Comparison of ENCODE assay signal across 12 mouse cellular contexts in genomic region chr12:111945765-111946655, GRCm38 (mm10). TPM values are rescaled to one million over a fixed set of nuclear protein-coding genes. Genes with fewer than 3 reads are reported as not detected.
A peak's percentile ranks its signal among the peaks of the same experiment; 100 is the strongest.
DNase-seq lines count a peak whose midpoint lies in the region; ATAC-seq and TF ChIP-seq lines count a peak whose summit lies in the region.
"Not testable (repeated sequence)": the region's sequence is repeated elsewhere in the genome, so short reads cannot be mapped to it uniquely, and the experiment has no call there.
"Had no signal": no experiment of that assay in that cellular context is flagged by ENCODE, and none has a peak within 500 bp of the region (broad histone marks: within the 10 kb centered on the region; RNA-seq: fewer than 3 reads in every experiment).

No protein-coding gene starts in this region.

- DNase-seq in CD4-positive helper T cell, adult 2 months (ENCODE audit: low read depth, low spot score), result peak; percentile 10
- DNase-seq in hindbrain, embryonic 10.5 days (ENCODE audit: low spot score); liver, embryonic 14.5 days (ENCODE audit: low read depth in 3 of 3, low spot score in 3 of 3): not testable (repeated sequence)

- TF ChIP-seq CTCF in liver, embryonic 14.5 days (IDR thresholded peaks at IDR 0.05; ENCODE audit: low read depth); small intestine, adult 2 months (IDR thresholded peaks at IDR 0.05; ENCODE audit: extremely low read depth, insufficient read length, insufficient replicate concordance, low read depth, low read length): not testable (repeated sequence)

- not testable (repeated sequence) for H3K9me3 ChIP-seq in hindbrain, embryonic 10.5 days; kidney, embryonic 15.5 days (replicated peaks); liver, embryonic 14.5 days (ENCODE audit: control insufficient read depth, low read length)

- H3K4me2 ChIP-seq in kidney, embryonic 15.5 days, result not testable (repeated sequence)
- peak overlapping the region; percentile 55; the same call in 1 of the 2 replicates for H3K4me2 ChIP-seq in liver, embryonic 14.5 days (ENCODE audit: low read depth)

- ATAC-seq in common myeloid progenitor, adult 5-6 weeks (replicated peaks; ENCODE audit: low read depth, poor library complexity, severe bottlenecking), result peak; percentile 52
- peak; percentile 54 for ATAC-seq in granulocyte monocyte progenitor cell, adult 5-6 weeks (replicated peaks; ENCODE audit: poor library complexity, severe bottlenecking)
- ATAC-seq in kidney, embryonic 15.5 days (replicated peaks; ENCODE audit: low FRiP score), result peak; percentile 73
- ATAC-seq in liver, embryonic 14.5 days (ENCODE audit: insufficient read depth), result peak; percentile 68
- ATAC-seq in megakaryocyte progenitor cell, adult 5-6 weeks (replicated peaks; ENCODE audit: poor library complexity), result peak; percentile 54

- not testable (repeated sequence) for TF ChIP-seq POLR2A in small intestine, adult 2 months (IDR thresholded peaks at IDR 0.05; ENCODE audit: low read depth, low read length)

- not testable (repeated sequence) for H3K27me3 ChIP-seq in hindbrain, embryonic 10.5 days (ENCODE audit: insufficient read depth, poor library complexity, severe bottlenecking); kidney, embryonic 15.5 days; liver, embryonic 14.5 days (ENCODE audit: control insufficient read depth, insufficient read depth, low read length); small intestine, adult 2 months (ENCODE audit: control insufficient read depth, insufficient read depth, low read length)

- 70% methylated on average over 11 of the region's 15 CpGs for WGBS in hindbrain, embryonic 10.5 days
- WGBS in kidney, embryonic 15.5 days, result 71% methylated on average over 13 of the region's 15 CpGs
- 13% methylated on average over 8 of the region's 15 CpGs for WGBS in liver, embryonic 14.5 days (ENCODE audit: insufficient replicate concordance)
- WGBS in small intestine, adult 2 months, result 50% methylated on average over 12 of the region's 15 CpGs

- TF ChIP-seq EP300 in liver, embryonic 14.5 days (IDR thresholded peaks at IDR 0.05; ENCODE audit: low read depth), result not testable (repeated sequence)

- H3K4me3 ChIP-seq in hindbrain, embryonic 10.5 days; kidney, embryonic 15.5 days (replicated peaks); liver, embryonic 14.5 days (ENCODE audit: insufficient read depth in 1 of 2, low read depth in 2 of 2, low read length in 2 of 2); small intestine, adult 2 months (ENCODE audit: low read depth, low read length): not testable (repeated sequence)

- H3K27ac ChIP-seq in hindbrain, embryonic 10.5 days, result peak overlapping the region; percentile 68; the same call in 1 of the 2 replicates
- H3K27ac ChIP-seq in kidney, embryonic 15.5 days, result peak overlapping the region; percentile 93
- H3K27ac ChIP-seq in liver, embryonic 14.5 days, result peak overlapping the region; percentile 84
- H3K27ac ChIP-seq in small intestine, adult 2 months (ENCODE audit: insufficient read depth, low read depth, low read length), result peak overlapping the region; percentile 69

- H3K9ac ChIP-seq in kidney, embryonic 15.5 days; liver, embryonic 14.5 days (replicated peaks): not testable (repeated sequence)

- peaks cover 29% of the 10 kb centered on the region for H3K4me1 ChIP-seq in hindbrain, embryonic 10.5 days (replicated peaks)
- H3K4me1 ChIP-seq in kidney, embryonic 15.5 days, result peaks cover 35% of the 10 kb centered on the region
- H3K4me1 ChIP-seq in liver, embryonic 14.5 days (replicated peaks; ENCODE audit: control insufficient read depth in 2 of 2, insufficient read depth in 2 of 2, low read length in 1 of 2), result peaks cover 17 to 28% of the 10 kb centered on the region in 2 experiments
- peaks cover 30% of the 10 kb centered on the region for H3K4me1 ChIP-seq in small intestine, adult 2 months (ENCODE audit: control insufficient read depth, insufficient read depth, insufficient read length, low read length)

- not testable (repeated sequence) for H3K36me3 ChIP-seq in hindbrain, embryonic 10.5 days; kidney, embryonic 15.5 days; liver, embryonic 14.5 days (replicated peaks; ENCODE audit: control insufficient read depth, insufficient read depth, low read depth); small intestine, adult 2 months (ENCODE audit: control insufficient read depth, insufficient read depth, low read length)

RNA-seq across cellular contexts. Expression of gene Atp5mpl, which starts 20.8 kb away (rescaled TPM):
- total RNA-seq in common myeloid progenitor, adult 5-6 weeks (2017), result 466 and 542 TPM in 2 replicates
- total RNA-seq in granulocyte monocyte progenitor cell, adult 5-6 weeks (2014; fragmentation: Nextera tagmentation), result 630 and 670 TPM in 2 replicates
- total RNA-seq in granulocyte monocyte progenitor cell, adult 5-6 weeks (2017), result 410 and 442 TPM in 2 replicates
- polyA plus RNA-seq in hindbrain, embryonic 10.5 days (2016; fragmentation: Nextera tagmentation; extraction: Ambion mirVana), result 593 and 677 TPM in 2 replicates
- polyA plus RNA-seq in kidney, embryonic 15.5 days (2015; fragmentation: Nextera tagmentation; extraction: Ambion mirVana), result 785 and 879 TPM in 2 replicates
- polyA plus RNA-seq in liver, embryonic 14.5 days (2012; rRNA removed), result 139 and 170 TPM in 2 replicates
- polyA plus RNA-seq in liver, embryonic 14.5 days (2014; fragmentation: Nextera tagmentation; extraction: Ambion mirVana), result 631 and 642 TPM in 2 replicates
- 491 and 507 TPM in 2 replicates for total RNA-seq in megakaryocyte progenitor cell, adult 5-6 weeks (2015)
- 601 and 839 TPM in 2 replicates for total RNA-seq in megakaryocyte progenitor cell, adult 5-6 weeks (2017)
- 17.1 and 34.2 TPM in 2 replicates for polyA plus RNA-seq in small intestine, adult 2 months (2012; rRNA removed)

RNA-seq across cellular contexts. Expression of gene Tdrd9, which starts 25.3 kb away (rescaled TPM):
- 0.09 TPM in 1 of 2 replicates, not detected in the other for total RNA-seq in common myeloid progenitor, adult 5-6 weeks (2017)
- total RNA-seq in granulocyte monocyte progenitor cell, adult 5-6 weeks (2014; fragmentation: Nextera tagmentation), result not detected in 2 replicates
- not detected in 2 replicates for total RNA-seq in granulocyte monocyte progenitor cell, adult 5-6 weeks (2017)
- 1.0 and 1.2 TPM in 2 replicates for polyA plus RNA-seq in hindbrain, embryonic 10.5 days (2016; fragmentation: Nextera tagmentation; extraction: Ambion mirVana)
- 0.47 and 0.57 TPM in 2 replicates for polyA plus RNA-seq in kidney, embryonic 15.5 days (2015; fragmentation: Nextera tagmentation; extraction: Ambion mirVana)
- polyA plus RNA-seq in liver, embryonic 14.5 days (2012; rRNA removed), result 0.01 and 0.06 TPM in 2 replicates
- polyA plus RNA-seq in liver, embryonic 14.5 days (2014; fragmentation: Nextera tagmentation; extraction: Ambion mirVana), result 0.04 TPM in 1 of 2 replicates, not detected in the other
- not detected in 2 replicates for total RNA-seq in megakaryocyte progenitor cell, adult 5-6 weeks (2015)
- not detected in 2 replicates for total RNA-seq in megakaryocyte progenitor cell, adult 5-6 weeks (2017)
- polyA plus RNA-seq in small intestine, adult 2 months (2012; rRNA removed), result 0.04 and 0.09 TPM in 2 replicates
- total RNA-seq: CH12.LX had no signal

RNA-seq across cellular contexts. Expression of gene Rd3l, which starts 35.1 kb away (rescaled TPM):
- not detected in 2 replicates for total RNA-seq in common myeloid progenitor, adult 5-6 weeks (2017)
- not detected in 2 replicates for total RNA-seq in granulocyte monocyte progenitor cell, adult 5-6 weeks (2014; fragmentation: Nextera tagmentation)
- total RNA-seq in granulocyte monocyte progenitor cell, adult 5-6 weeks (2017), result not detected in 2 replicates
- not detected in 2 replicates for polyA plus RNA-seq in hindbrain, embryonic 10.5 days (2016; fragmentation: Nextera tagmentation; extraction: Ambion mirVana)
- polyA plus RNA-seq in kidney, embryonic 15.5 days (2015; fragmentation: Nextera tagmentation; extraction: Ambion mirVana), result not detected in 2 replicates
- polyA plus RNA-seq in liver, embryonic 14.5 days (2012; rRNA removed), result not detected in 2 replicates
- not detected in 2 replicates for polyA plus RNA-seq in liver, embryonic 14.5 days (2014; fragmentation: Nextera tagmentation; extraction: Ambion mirVana)
- total RNA-seq in megakaryocyte progenitor cell, adult 5-6 weeks (2015), result not detected in 2 replicates
- not detected in 2 replicates for total RNA-seq in megakaryocyte progenitor cell, adult 5-6 weeks (2017)
- polyA plus RNA-seq in small intestine, adult 2 months (2012; rRNA removed), result not detected in 2 replicates
- total RNA-seq: adrenal gland, adult 18-20 months; CH12.LX; left cerebral cortex, postnatal 4 days had no signal
- polyA plus RNA-seq: neural tube, embryonic 15.5 days had no signal

RNA-seq across cellular contexts. Expression of gene Ppp1r13b, which starts 38.1 kb away (rescaled TPM):
- 12.7 and 18.3 TPM in 2 replicates for total RNA-seq in common myeloid progenitor, adult 5-6 weeks (2017)
- total RNA-seq in granulocyte monocyte progenitor cell, adult 5-6 weeks (2014; fragmentation: Nextera tagmentation), result 11.2 and 11.4 TPM in 2 replicates
- total RNA-seq in granulocyte monocyte progenitor cell, adult 5-6 weeks (2017), result 2.9 and 4.7 TPM in 2 replicates
- 4.5 and 6.2 TPM in 2 replicates for polyA plus RNA-seq in hindbrain, embryonic 10.5 days (2016; fragmentation: Nextera tagmentation; extraction: Ambion mirVana)
- polyA plus RNA-seq in kidney, embryonic 15.5 days (2015; fragmentation: Nextera tagmentation; extraction: Ambion mirVana), result 14.5 and 18.5 TPM in 2 replicates
- polyA plus RNA-seq in liver, embryonic 14.5 days (2012; rRNA removed), result 2.5 and 2.8 TPM in 2 replicates
- polyA plus RNA-seq in liver, embryonic 14.5 days (2014; fragmentation: Nextera tagmentation; extraction: Ambion mirVana), result 2.9 and 3.6 TPM in 2 replicates
- 5.4 and 9.3 TPM in 2 replicates for total RNA-seq in megakaryocyte progenitor cell, adult 5-6 weeks (2015)
- total RNA-seq in megakaryocyte progenitor cell, adult 5-6 weeks (2017), result 3.7 and 7.5 TPM in 2 replicates
- polyA plus RNA-seq in small intestine, adult 2 months (2012; rRNA removed), result 12.2 and 22.8 TPM in 2 replicates
